Mouse (Mus musculus) urinary bladder, postnatal 14 days (tissue): ENCODE results near the gene Grik1.
A peak's percentile ranks its signal among the peaks of the same experiment; 100 is the strongest.

Experiments
- DNase-seq: peaks from one replicate; pipeline ENCODE4 v3.0.0; 2021; ENCODE audit warnings: low spot score

The Grik1 gene

GRCm38 (mm10) chr16:88142136-88142535 lies 147.9 kb downstream of the Grik1 start:
- DNase-seq = no peak

GRCm38 (mm10) chr16:88141594-88141993 lies 148.5 kb downstream of the Grik1 start:
- DNase-seq = no peak

GRCm38 (mm10) chr16:88138913-88139312 lies 151.2 kb downstream of the Grik1 start:
- no peak for DNase-seq

GRCm38 (mm10) chr16:88132919-88133318 lies 157.1 kb downstream of the Grik1 start:
- no peak for DNase-seq

GRCm38 (mm10) chr16:88131103-88131502 lies 159.0 kb downstream of the Grik1 start:
- no peak for DNase-seq

GRCm38 (mm10) chr16:88125098-88125497 lies 165.0 kb downstream of the Grik1 start:
- no peak for DNase-seq

- peak; percentile 6 for DNase-seq
These were observed 177.4 kb downstream of the Grik1 start for GRCm38 (mm10) chr16:88112551-88113138.

GRCm38 (mm10) chr16:88111459-88111858 lies 178.6 kb downstream of the Grik1 start:
- no peak for DNase-seq

GRCm38 (mm10) chr16:88094206-88094789 lies 195.8 kb downstream of the Grik1 start:
- no peak for DNase-seq

GRCm38 (mm10) chr16:88087280-88087679 lies 202.8 kb downstream of the Grik1 start:
- DNase-seq = no peak

- peak; percentile 3 for DNase-seq
These were observed 215.3 kb downstream of the Grik1 start for GRCm38 (mm10) chr16:88074716-88075115.

- no peak for DNase-seq
These were observed 229.1 kb downstream of the Grik1 start for GRCm38 (mm10) chr16:88060936-88061335.

- no peak for DNase-seq
These were observed 241.9 kb downstream of the Grik1 start for GRCm38 (mm10) chr16:88048121-88048520.

- no peak for DNase-seq
These were observed 245.7 kb downstream of the Grik1 start for GRCm38 (mm10) chr16:88044321-88044720.

GRCm38 (mm10) chr16:88042458-88042857 lies 247.6 kb downstream of the Grik1 start:
- DNase-seq = no peak

- DNase-seq = no peak
These were observed 251.5 kb downstream of the Grik1 start for GRCm38 (mm10) chr16:88038503-88039091.

GRCm38 (mm10) chr16:87988805-87989204 lies 301.3 kb downstream of the Grik1 start:
- no peak for DNase-seq

GRCm38 (mm10) chr16:87984201-87984870 lies 305.7 kb downstream of the Grik1 start:
- no peak for DNase-seq

GRCm38 (mm10) chr16:87974076-87974443 lies 316.0 kb downstream of the Grik1 start:
- no peak for DNase-seq

GRCm38 (mm10) chr16:87973394-87974075 lies 316.5 kb downstream of the Grik1 start:
- no peak for DNase-seq

GRCm38 (mm10) chr16:87971911-87972310 lies 318.2 kb downstream of the Grik1 start:
- no peak for DNase-seq

GRCm38 (mm10) chr16:87969936-87970335 lies 320.1 kb downstream of the Grik1 start:
- no peak for DNase-seq

GRCm38 (mm10) chr16:87961419-87961818 lies 328.6 kb downstream of the Grik1 start:
- no peak for DNase-seq
